Mouse (Mus musculus): ENCODE data around the gene Sfxn2. TPM values are rescaled to one million over a fixed set of nuclear protein-coding genes. Genes with fewer than 3 reads are reported as not detected.
A peak's percentile ranks its signal among the peaks of the same experiment; 100 is the strongest.

Gene Sfxn2
- total and polyA plus RNA-seq, 2 experiments from 2014 or later = 4.2 to 5.1 TPM

DNA sequence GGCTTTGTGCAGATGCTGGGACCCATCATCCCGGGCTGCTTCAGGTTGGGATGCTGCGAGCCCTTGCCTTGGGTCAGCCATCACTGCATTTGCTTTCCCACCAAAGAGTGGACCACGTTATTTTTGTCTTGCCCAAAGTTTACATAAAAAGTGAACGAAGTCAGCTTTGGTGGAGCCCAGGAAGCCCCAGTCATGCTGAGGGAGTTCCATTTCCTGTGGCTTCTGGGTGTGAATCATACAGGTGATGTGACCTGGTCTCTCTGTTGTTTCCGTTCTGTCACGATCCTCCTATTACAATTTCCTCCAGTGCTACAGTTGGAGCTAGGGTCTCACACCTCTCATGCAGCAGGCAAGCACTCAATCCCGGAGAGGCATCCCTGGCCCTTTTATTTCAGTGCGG lies 44.2 kb downstream of the Sfxn2 start:
- no peak for TF ChIP-seq EP300 (IDR thresholded peaks at IDR 0.05; ENCODE audit: low read depth)
- no peak for TF ChIP-seq CTCF (IDR thresholded peaks at IDR 0.05; ENCODE audit: low read depth)
- H3K9ac ChIP-seq (replicated peaks; ENCODE audit: low read depth, low read length) = no peak overlapping the region

GRCm38 (mm10) chr19:46618322-46618721 lies 45.2 kb downstream of the Sfxn2 start:
- H3K4me2 ChIP-seq (ENCODE audit: low read depth, low read length) = 0 out of 2 replicates have a peak overlapping the region, but pooled peaks have one; percentile 16
- DNase-seq (ENCODE audit: low spot score) (no peak), ATAC-seq (ENCODE audit: insufficient read depth, low read depth) (no peak)
- H3K4me3 ChIP-seq (ENCODE audit: low read depth, low read length) = no peak overlapping the region
- H3K4me1 ChIP-seq (ENCODE audit: control insufficient read depth, insufficient read depth) = peaks cover 68% of the 10 kb centered on the region
- H3K9ac ChIP-seq (replicated peaks; ENCODE audit: low read depth, low read length) = no peak overlapping the region
- 0 out of 2 replicates have a peak overlapping the region, but pooled peaks have one; percentile 74 for H3K27ac ChIP-seq (ENCODE audit: low read depth)
- H3K36me3 ChIP-seq (replicated peaks; ENCODE audit: control insufficient read depth, insufficient read depth, low read length) = peaks cover 4% of the 10 kb centered on the region; the same call in 1 of the 2 replicates
- no peaks in the 10 kb centered on the region for H3K9me3 ChIP-seq (replicated peaks; ENCODE audit: control insufficient read depth, low read length)
- WGBS = 67% methylated on average over 9 of the region's 9 CpGs
- no peaks in the 10 kb centered on the region for H3K27me3 ChIP-seq (ENCODE audit: control insufficient read depth, insufficient read depth, low read length)
- TF ChIP-seq EP300 (IDR thresholded peaks at IDR 0.05; ENCODE audit: low read depth) (no peak), CTCF (IDR thresholded peaks at IDR 0.05; ENCODE audit: low read depth) (no peak)

More for the DNA sequence above, 44.2 kb downstream of the Sfxn2 start:
- Histone ChIP-seq H3K27me3 (ENCODE audit: control insufficient read depth, insufficient read depth, low read length) (no peaks in the 10 kb centered on the region), H3K36me3 (replicated peaks; ENCODE audit: control insufficient read depth, insufficient read depth, low read length) (peaks cover 5% of the 10 kb centered on the region; the same call in 1 of the 2 replicates), H3K4me3 (ENCODE audit: low read depth, low read length) (no peak overlapping the region), H3K9me3 (replicated peaks; ENCODE audit: control insufficient read depth, low read length) (no peaks in the 10 kb centered on the region), H3K4me1 (ENCODE audit: control insufficient read depth, insufficient read depth) (peaks cover 62% of the 10 kb centered on the region), H3K4me2 (ENCODE audit: low read depth, low read length) (no peak overlapping the region), H3K27ac (ENCODE audit: low read depth) (0 out of 2 replicates have a peak overlapping the region, but pooled peaks have one; percentile 1)
- DNase-seq (ENCODE audit: low spot score) = no peak
- 66% methylated on average over 8 of the region's 8 CpGs for WGBS
- no peak for ATAC-seq (ENCODE audit: insufficient read depth, low read depth)

GRCm38 (mm10) chr19:46619001-46619400 lies 45.8 kb downstream of the Sfxn2 start:
- H3K9ac ChIP-seq (replicated peaks; ENCODE audit: low read depth, low read length) = peak overlapping the region; percentile 13; the same call in 1 of the 2 replicates
- H3K36me3 ChIP-seq (replicated peaks; ENCODE audit: control insufficient read depth, insufficient read depth, low read length) = no peaks in the 10 kb centered on the region
- H3K27ac ChIP-seq (ENCODE audit: low read depth) = peak overlapping the region; percentile 74
- H3K4me2 ChIP-seq (ENCODE audit: low read depth, low read length) = peak overlapping the region; percentile 16
- ATAC-seq (ENCODE audit: insufficient read depth, low read depth) (peak; percentile 43; the same call in 1 of the 2 replicates), DNase-seq (ENCODE audit: low spot score) (peak; percentile 83)
- no peaks in the 10 kb centered on the region for H3K9me3 ChIP-seq (replicated peaks; ENCODE audit: control insufficient read depth, low read length)
- WGBS = 14% methylated on average over 19 of the region's 19 CpGs
- no peak overlapping the region for H3K4me3 ChIP-seq (ENCODE audit: low read depth, low read length)
- peaks cover 68% of the 10 kb centered on the region for H3K4me1 ChIP-seq (ENCODE audit: control insufficient read depth, insufficient read depth)
- TF ChIP-seq CTCF (IDR thresholded peaks at IDR 0.05; ENCODE audit: low read depth) (no peak), EP300 (IDR thresholded peaks at IDR 0.05; ENCODE audit: low read depth) (no peak)
- H3K27me3 ChIP-seq (ENCODE audit: control insufficient read depth, insufficient read depth, low read length) = no peaks in the 10 kb centered on the region

- H3K4me2 ChIP-seq (ENCODE audit: low read depth, low read length) = peak overlapping the region; percentile 16; the same call in 1 of the 2 replicates
- no peaks in the 10 kb centered on the region for H3K36me3 ChIP-seq (replicated peaks; ENCODE audit: control insufficient read depth, insufficient read depth, low read length)
- TF ChIP-seq EP300 (IDR thresholded peaks at IDR 0.05; ENCODE audit: low read depth) (no peak), CTCF (IDR thresholded peaks at IDR 0.05; ENCODE audit: low read depth) (no peak)
- H3K27ac ChIP-seq (ENCODE audit: low read depth) = peak overlapping the region; percentile 74
- no peaks in the 10 kb centered on the region for H3K9me3 ChIP-seq (replicated peaks; ENCODE audit: control insufficient read depth, low read length)
- no peak for ATAC-seq (ENCODE audit: insufficient read depth, low read depth)
- DNase-seq (ENCODE audit: low spot score) = no peak
- WGBS = 61% methylated on average over 6 of the region's 6 CpGs
- H3K4me3 ChIP-seq (ENCODE audit: low read depth, low read length) = no peak overlapping the region
- 0 out of 2 replicates have a peak overlapping the region, but pooled peaks have one; percentile 13 for H3K9ac ChIP-seq (replicated peaks; ENCODE audit: low read depth, low read length)
- peaks cover 72% of the 10 kb centered on the region for H3K4me1 ChIP-seq (ENCODE audit: control insufficient read depth, insufficient read depth)
- no peaks in the 10 kb centered on the region for H3K27me3 ChIP-seq (ENCODE audit: control insufficient read depth, insufficient read depth, low read length)
These were observed 46.4 kb downstream of the Sfxn2 start for GRCm38 (mm10) chr19:46619518-46619917.

GRCm38 (mm10) chr19:46620016-46620808 lies 47.0 kb downstream of the Sfxn2 start:
- no peaks in the 10 kb centered on the region for H3K36me3 ChIP-seq (replicated peaks; ENCODE audit: control insufficient read depth, insufficient read depth, low read length)
- 30% methylated on average over 14 of the region's 14 CpGs for WGBS
- no peak overlapping the region for H3K4me3 ChIP-seq (ENCODE audit: low read depth, low read length)
- 0 out of 2 replicates have a peak overlapping the region, but pooled peaks have one; percentile 0 for H3K9ac ChIP-seq (replicated peaks; ENCODE audit: low read depth, low read length)
- H3K27me3 ChIP-seq (ENCODE audit: control insufficient read depth, insufficient read depth, low read length) = no peaks in the 10 kb centered on the region
- H3K4me1 ChIP-seq (ENCODE audit: control insufficient read depth, insufficient read depth) = peaks cover 79% of the 10 kb centered on the region
- ATAC-seq (ENCODE audit: insufficient read depth, low read depth) (no peak), DNase-seq (ENCODE audit: low spot score) (peak; percentile 53)
- H3K27ac ChIP-seq (ENCODE audit: low read depth) = peak overlapping the region; percentile 74
- H3K4me2 ChIP-seq (ENCODE audit: low read depth, low read length) = peak overlapping the region; percentile 4; the same call in 1 of the 2 replicates
- TF ChIP-seq EP300 (IDR thresholded peaks at IDR 0.05; ENCODE audit: low read depth) = no peak
- TF ChIP-seq CTCF (IDR thresholded peaks at IDR 0.05; ENCODE audit: low read depth) = no peak
- no peaks in the 10 kb centered on the region for H3K9me3 ChIP-seq (replicated peaks; ENCODE audit: control insufficient read depth, low read length)

Measured in heart, postnatal 0 days (tissue).